Mouse (Mus musculus): ENCODE data around the gene Kirrel.

GRCm38 (mm10) chr3:87117632-87118031 is 56.9 kb downstream of the Kirrel start:
- TF ChIP-seq CTCF (IDR thresholded peaks at IDR 0.05; ENCODE audit: low read depth) (no peak), EP300 (IDR thresholded peaks at IDR 0.05; ENCODE audit: low read depth) (no peak)
